Mouse (Mus musculus): ENCODE measurements around the gene Slc25a15. TPM values are rescaled to one million over a fixed set of nuclear protein-coding genes. Genes with fewer than 3 reads are reported as not detected.

Slc25a15 gene
- 8.6 and 10.3 TPM in 2 replicates for polyA plus RNA-seq (2012; rRNA removed)

DNA sequence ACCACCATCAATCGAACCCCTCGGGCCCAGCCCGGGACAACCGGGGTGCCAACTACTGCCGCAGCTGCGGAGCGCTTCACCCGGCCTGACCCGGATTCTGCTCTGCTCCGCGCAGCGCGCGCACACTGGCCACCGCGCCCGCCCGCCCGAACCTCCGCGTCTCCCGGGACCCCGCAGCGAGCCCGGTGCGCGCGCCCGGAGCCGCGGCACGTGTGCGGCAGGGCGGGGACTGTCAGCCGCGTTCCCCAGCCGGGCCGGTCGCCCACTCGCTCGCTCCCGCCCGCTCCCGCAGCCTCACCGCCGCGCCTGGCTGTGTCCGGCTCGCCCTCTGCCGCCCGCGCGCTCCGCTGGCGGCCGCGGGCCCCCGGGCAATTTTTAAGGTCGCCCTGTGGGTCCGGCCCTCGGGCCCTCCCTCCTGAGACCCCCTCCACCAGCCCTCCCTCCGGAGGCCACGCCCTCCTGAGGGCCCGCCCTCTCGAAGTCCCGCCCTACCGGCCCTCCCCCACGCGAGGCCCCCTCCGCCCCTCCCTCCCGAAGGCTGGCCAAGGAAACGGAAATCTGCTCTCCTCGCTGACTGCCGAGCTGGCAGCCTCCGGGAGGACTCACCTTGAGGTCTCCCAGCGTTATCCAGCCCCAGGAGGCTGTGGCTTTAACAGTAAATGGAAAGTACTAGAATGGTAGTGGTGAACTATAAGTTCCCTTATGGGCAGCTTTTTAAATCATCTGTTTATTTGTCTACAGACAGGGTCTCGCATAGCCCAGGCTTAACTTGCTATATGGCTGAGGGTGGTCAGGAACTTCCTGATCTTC lies at the start of gene Slc25a15:
Gene Slc25a15 (minus strand): TSS at position 456 of the 810 bp plus-strand sequence.

GRCm38 (mm10) chr8:22411282-22411702 lies 12.9 kb upstream of the Slc25a15 start, which contains the start of gene Mrps31:
Mrps31 (plus strand) TSS chr8:22411361.

Other genes starting within 250 kb of the Slc25a15 start
- 1.9 and 2.2 TPM in 2 replicates for gene Nek3, start 232.2 kb downstream of the Slc25a15 start, polyA plus RNA-seq (2012; rRNA removed)
- 23.0 and 23.4 TPM in 2 replicates for gene Ckap2, start 212.8 kb downstream of the Slc25a15 start, polyA plus RNA-seq (2012; rRNA removed)
- gene Vps36, start 205.8 kb downstream of the Slc25a15 start, polyA plus RNA-seq (2012; rRNA removed) = 5.3 and 6.0 TPM in 2 replicates
- gene Thsd1, start 171.3 kb downstream of the Slc25a15 start, polyA plus RNA-seq (2012; rRNA removed) = 0.88 and 1.0 TPM in 2 replicates
- gene Tpte, start 115.2 kb downstream of the Slc25a15 start, polyA plus RNA-seq (2012; rRNA removed) = not detected in 2 replicates
- 13.7 and 14.9 TPM in 2 replicates for gene Mrps31, start 12.8 kb upstream of the Slc25a15 start, polyA plus RNA-seq (2012; rRNA removed)